Mouse (Mus musculus): ENCODE data around the gene Krtap4-6. TPM values are rescaled to one million over a fixed set of nuclear protein-coding genes. Genes with fewer than 3 reads are reported as not detected.
A peak's percentile ranks its signal among the peaks of the same experiment; 100 is the strongest.
"Not testable (repeated sequence)": the region's sequence is repeated elsewhere in the genome, so short reads cannot be mapped to it uniquely, and the experiment has no call there.

The Krtap4-6 gene
- not detected for total RNA-seq (2021)
- long read RNA-seq, result 0 reads

DNA sequence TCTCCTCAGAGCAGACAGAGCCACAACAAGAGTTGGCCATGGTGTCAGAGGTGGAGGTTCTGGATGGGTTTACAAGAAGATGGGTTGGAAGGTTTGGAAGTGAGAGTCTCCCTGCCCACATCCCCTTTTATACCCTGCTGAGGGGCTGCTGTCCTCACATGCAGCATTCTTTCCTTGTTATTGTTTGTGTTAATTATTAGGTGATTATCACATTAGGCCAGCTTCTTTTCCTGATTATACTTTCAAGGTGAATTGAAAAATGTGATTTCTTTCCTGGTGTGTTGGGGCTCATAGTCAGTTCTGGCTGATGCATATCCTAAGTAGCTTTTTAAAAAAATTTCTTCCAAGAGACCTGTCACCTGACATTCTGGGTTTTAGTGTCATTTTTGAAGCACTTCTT lies at the start of gene Krtap4-6:
Gene Krtap4-6 (minus strand): TSS at position 101 of the 400 bp plus-strand sequence.
- DNase-seq (ENCODE audit: low spot score in 2 of 2), result no peak

- no peak for DNase-seq (ENCODE audit: low spot score in 2 of 2)
These were observed 24.7 kb upstream of the Krtap4-6 start, which contains the start of gene Gm14190 for GRCm38 (mm10) chr11:99690463-99690862. Gene Gm14190, minus strand, starts transcription at chr11:99690740.

DNA sequence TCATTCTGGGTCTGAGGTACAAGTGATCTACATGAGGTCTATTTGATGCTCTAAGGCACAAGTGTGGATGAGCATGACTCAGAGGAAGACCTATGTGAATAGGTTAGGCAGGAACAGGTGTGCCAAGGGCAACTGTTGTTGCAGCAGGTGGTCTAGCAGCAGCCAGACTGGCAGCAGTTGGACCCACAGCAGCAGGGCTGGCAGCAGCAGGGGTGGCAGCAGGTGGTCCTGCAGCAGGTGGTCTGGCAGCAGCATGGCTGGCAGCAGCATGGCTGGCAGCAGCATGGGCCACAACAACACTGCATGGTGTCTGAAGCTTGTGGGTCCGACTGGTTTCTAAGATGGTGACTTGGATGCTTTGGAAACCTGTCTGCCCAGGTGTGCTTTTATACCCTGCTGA lies 19.5 kb upstream of the Krtap4-6 start:
- DNase-seq (ENCODE audit: low spot score in 2 of 2), result not testable (repeated sequence)

GRCm38 (mm10) chr11:99683481-99683880 lies 17.7 kb upstream of the Krtap4-6 start:
- no peak for DNase-seq (ENCODE audit: low spot score in 2 of 2)

DNA sequence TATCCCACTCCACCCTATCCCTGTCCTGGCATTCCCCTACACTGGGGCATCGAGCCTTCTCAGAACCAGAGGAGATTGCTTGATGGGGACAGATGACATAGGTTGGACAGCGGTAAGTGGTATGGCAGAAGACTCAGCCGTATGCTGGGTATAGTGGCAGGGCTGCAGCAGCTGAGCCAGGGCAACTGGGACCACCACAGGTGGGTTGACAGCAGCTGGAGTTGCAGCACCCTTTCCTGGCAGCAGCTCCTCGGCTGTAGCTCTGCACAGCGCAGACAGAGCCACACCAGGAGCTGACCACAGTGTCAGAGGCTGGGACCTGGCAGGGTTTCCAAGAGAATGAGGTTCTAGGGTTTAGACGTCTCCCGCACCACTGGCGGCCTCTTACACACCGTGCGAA lies 3.0 kb downstream of the Krtap4-6 start:
- DNase-seq (ENCODE audit: low spot score in 2 of 2), result no peak

DNA sequence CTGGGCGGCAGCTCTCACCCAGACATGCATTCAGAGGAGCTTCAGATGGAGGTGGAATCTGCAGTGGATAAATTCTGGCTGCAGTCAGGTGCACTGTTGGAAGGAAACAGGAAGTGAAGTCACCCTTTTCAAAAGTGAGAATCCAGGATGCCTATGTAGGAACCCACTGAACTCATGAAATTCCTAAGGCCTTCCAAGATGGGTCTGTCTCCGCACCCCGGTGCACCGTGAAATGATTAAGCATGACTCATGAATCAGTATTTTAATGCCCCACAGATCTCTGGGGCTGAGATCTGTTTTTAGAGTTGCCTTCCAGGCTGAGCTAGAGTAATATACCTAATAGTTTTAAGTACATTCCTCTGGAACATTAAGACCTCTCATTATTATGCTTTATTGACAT lies 6.5 kb downstream of the Krtap4-6 start:
- DNase-seq (ENCODE audit: low spot score in 2 of 2), result no peak

- not testable (repeated sequence) for DNase-seq (ENCODE audit: low spot score in 2 of 2)
These were observed 7.2 kb downstream of the Krtap4-6 start, which contains the start of gene Gm11563 for GRCm38 (mm10) chr11:99658467-99659010. Gene Gm11563, minus strand, starts transcription at chr11:99658960.

GRCm38 (mm10) chr11:99657051-99657450 lies 8.7 kb downstream of the Krtap4-6 start:
- DNase-seq (ENCODE audit: low spot score in 2 of 2), result no peak

DNA sequence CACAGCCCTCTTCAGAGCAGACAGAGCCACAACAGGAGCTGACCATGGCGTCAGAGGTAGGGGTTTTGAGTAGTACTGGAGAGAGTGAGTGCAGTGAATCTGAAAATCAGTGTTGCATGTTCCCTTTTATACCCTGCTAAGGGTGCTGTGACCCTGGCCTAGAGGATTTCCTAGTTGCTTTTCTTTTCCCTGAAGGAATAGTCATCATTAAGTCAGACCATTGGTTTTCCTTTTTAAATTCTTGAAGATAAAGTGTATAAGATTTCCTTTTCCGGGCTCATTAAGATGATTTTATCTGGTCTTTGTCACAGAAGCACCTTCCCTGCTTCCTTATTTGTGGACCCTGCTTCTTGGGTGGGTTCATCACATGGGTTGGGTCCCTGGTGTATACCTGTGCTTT lies 15.6 kb downstream of the Krtap4-6 start, which contains the start of gene Gm11555:
Gene Gm11555 (minus strand): TSS at position 101 of the 400 bp plus-strand sequence.
- DNase-seq (ENCODE audit: low spot score in 2 of 2), result no peak

DNA sequence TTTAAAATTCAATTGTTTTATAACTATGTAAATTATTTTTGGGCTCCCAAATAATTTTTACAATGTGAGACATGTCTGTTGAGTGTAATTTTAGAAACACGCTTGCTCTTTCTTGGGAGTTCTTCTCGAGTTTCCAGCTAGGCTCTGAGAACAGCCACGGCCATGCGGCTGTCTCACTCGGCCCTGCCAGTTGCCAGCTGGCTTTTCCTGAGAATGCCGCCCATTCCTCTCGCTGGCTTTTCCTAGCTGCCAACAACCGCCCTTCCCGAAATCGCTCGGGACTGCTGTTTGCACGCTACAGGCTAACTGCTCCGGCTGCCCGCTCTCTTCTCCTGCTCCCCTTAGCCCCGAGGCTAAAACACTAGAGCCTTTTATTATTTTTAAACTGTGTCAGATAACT lies 19.3 kb downstream of the Krtap4-6 start:
- peak in 1 of 2 experiments; percentile 16 for DNase-seq (ENCODE audit: low spot score in 2 of 2)

- no peak for DNase-seq (ENCODE audit: low spot score in 2 of 2)
These were observed 21.4 kb downstream of the Krtap4-6 start for GRCm38 (mm10) chr11:99644351-99644750.

GRCm38 (mm10) chr11:99643635-99644139 lies 22.1 kb downstream of the Krtap4-6 start, which contains the start of gene Krtap4-7:
Gene Krtap4-7, minus strand, starts transcription at chr11:99644089.
- DNase-seq (ENCODE audit: low spot score in 2 of 2), result not testable (repeated sequence)

DNA sequence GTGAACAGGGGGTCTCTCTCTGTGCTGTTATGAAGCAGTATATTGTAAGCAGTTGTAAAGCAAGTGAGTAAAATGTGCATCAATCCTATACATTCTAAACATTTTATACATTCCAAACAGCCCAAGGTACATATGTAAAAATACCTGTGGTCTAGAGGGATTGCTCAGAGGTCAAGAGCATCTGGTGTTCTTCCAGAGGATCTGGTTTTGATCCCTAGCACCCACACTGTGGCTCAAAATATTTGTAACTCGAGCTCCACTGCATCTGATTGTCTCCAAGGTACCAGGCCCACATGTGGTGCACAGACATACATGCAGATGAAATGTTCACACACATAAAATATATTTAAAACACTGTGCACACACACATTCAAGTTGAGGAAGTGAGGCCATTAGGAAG lies 24.8 kb downstream of the Krtap4-6 start:
- no peak for DNase-seq (ENCODE audit: low spot score in 2 of 2)

DNA sequence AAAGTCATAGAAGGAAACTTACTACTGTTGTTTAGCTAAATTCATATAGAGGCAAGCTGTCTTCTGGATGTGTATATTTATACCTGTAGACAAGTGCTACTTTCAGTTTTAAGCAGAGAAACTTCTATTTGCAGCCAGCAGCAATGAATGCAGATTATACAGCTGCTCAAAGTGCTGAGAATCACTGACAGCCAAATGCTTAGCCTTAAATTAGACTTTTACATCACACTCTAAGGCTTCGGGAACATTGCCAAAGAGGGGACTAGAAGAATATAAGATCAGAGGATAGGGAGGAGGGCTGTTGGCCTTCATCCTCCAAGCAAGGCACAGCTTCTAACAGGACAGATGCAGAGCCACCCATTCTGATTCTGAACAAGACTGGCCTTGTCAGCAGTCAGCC lies 28.7 kb downstream of the Krtap4-6 start:
- no peak for DNase-seq (ENCODE audit: low spot score in 2 of 2)

DNA sequence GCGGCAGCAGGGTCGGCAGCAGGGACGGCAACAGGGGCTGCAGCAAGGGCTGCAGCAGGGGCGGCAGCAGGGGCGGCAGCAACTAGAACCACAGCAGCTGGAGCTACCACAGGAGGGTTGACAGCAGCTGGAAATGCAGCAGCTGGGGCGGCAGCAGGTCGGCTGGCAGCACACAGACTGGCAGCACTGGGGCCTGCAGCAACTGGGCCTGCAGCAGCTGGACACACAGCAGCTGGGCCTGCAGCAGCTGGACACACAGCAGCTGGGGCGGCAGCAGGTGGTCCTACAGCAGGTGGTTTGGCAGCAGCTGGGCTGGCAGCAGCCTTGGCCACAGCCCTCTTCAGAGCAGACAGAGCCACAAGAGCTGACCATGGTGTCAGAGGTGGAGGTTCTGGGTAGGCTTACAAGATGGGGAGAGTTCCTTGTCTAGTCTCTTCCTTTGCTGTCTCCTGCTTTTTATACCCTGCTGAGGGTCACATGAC lies 31.1 kb downstream of the Krtap4-6 start, which contains the start of gene Krtap4-2:
Gene Krtap4-2 (minus strand): TSS at position 432 of the 482 bp plus-strand sequence.
- no peak for DNase-seq (ENCODE audit: low spot score in 2 of 2)

DNA sequence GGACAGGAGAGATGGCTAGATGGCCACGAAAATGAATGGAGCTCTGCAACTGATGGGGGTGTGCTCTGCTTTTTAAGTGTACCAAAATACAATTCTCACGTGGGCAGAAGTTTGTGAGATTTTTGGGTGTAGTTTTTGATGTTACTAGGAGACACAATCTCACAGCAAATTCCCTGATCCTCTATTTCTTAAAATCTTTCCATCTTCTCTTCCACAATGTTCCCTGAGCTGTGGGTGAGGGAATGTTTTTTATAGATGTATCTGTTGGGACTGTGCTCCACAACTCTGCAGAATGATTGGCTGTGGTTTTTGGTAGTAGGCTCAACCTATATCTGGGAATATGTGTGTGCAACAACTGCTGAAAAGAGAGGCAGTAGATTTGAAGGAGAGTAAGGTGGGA lies 32.5 kb downstream of the Krtap4-6 start:
- DNase-seq (ENCODE audit: low spot score in 2 of 2), result no peak

GRCm38 (mm10) chr11:99630890-99631289 lies 34.9 kb downstream of the Krtap4-6 start:
- no peak for DNase-seq (ENCODE audit: low spot score in 2 of 2)

- no peak for DNase-seq (ENCODE audit: low spot score in 2 of 2)
These were observed 37.6 kb downstream of the Krtap4-6 start, which contains the start of gene Krtap4-1 for GRCm38 (mm10) chr11:99628138-99628537. Gene Krtap4-1, minus strand, starts transcription at chr11:99628238.

GRCm38 (mm10) chr11:99620335-99620734 lies 45.4 kb downstream of the Krtap4-6 start, which contains the start of gene Gm11562:
Gene Gm11562, minus strand, starts transcription at chr11:99620435.
- no peak for DNase-seq (ENCODE audit: low spot score in 2 of 2)
